Mouse (Mus musculus): ENCODE data around the gene Igtp. TPM values are rescaled to one million over a fixed set of nuclear protein-coding genes. Genes with fewer than 3 reads are reported as not detected.

Gene Igtp
- total RNA-seq, 2 experiments from 2014 or later: 3.5 to 3.7 TPM

DNA sequence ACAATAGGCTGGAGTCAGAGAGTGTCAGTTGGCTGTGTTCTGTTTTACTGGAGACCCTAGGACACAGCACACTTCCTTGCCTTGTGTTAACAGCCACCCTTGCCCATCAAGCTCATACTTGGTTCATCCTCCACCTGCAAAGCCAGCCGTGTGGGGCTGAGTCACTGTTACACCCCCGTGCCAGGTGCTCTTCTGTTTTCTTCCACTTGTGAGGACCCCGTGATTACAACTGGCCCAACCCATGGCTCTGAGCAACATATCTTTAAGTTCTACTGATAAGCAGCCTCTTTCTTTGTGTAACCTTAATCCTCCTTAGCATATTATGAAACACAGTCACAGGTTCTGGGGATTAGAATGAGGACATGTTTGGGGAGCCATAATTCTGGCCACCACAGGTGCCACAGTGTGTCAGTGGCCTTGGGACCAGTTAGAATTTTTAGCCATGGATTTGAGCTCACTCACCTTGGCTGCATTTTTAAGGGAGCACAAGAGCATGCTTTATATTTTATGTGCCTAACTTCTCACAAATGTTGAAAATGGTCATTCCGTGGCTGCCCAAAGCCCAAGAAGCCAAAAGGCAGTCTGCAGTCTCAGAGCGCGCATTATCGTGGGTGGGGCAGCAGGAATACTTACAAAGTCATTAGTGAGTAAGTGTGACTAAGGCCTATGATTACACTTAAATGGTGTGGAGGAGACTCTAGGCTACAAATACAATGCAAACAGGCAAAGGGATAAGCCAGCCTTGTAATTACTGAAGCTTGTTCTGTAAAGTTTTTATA, 50.0 kb downstream of the Igtp start:
- intact Hi-C loops (cut with DNase I; ENCODE audit: low total_unique reads): no loop called here
- no peak for DNase-seq

DNA sequence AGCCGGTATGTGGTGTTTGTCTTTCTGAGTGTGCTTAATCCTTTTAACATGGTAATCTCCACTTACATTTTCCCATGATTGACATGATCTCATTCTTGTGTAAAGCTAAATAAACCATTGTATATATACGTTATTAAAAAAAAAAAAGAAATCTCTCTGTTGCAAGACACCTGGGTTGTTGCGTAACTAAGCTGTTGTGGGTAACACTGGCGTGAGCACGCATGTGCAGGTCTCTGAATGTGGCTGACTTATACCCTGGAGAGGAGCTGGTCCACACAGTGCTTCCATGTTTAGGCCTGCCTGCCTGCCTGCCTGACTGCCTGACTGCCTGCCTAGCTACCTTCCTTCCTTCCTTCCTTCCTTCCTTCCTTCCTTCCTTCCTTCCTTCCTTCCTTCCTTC, 51.2 kb downstream of the Igtp start:
- no peak for DNase-seq
- intact Hi-C loops (cut with DNase I; ENCODE audit: low total_unique reads): no loop called here

DNA sequence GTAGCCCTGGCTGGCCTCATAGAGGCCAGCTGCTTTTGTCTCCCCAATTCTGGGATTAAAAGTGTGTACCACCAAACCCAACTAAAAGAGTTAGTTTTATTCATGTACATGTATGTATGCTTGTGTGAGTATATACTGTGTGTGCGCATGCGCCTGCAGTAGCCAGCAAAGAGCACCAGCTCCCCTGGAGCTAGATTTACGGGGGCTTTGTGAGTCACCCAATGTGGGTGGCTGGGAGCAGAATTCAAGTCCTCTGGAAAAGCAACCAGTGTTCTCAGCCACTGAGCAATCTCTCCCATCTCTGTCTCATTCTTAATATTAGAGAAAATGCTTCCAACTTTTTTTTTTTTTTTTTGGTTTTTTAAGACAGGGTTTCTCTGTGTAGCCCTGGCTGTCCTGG, 55.1 kb downstream of the Igtp start:
- intact Hi-C loops (cut with DNase I; ENCODE audit: low total_unique reads): no loop called here

More for the DNA sequence above, 55.1 kb downstream of the Igtp start:
- no peak for DNase-seq

Other genes with a start within 250 kb of the Igtp start
- 10 to 100 TPM; 61.9 to 74.6 TPM for gene Larp1, start 190.5 kb upstream of the Igtp start, total RNA-seq (2021)
- gene Gm12248, start 106.4 kb upstream of the Igtp start, total RNA-seq (2021): not detected
- gene Cnot8, start 95.4 kb upstream of the Igtp start, total RNA-seq (2021): 10 to 100 TPM; 31.3 to 32.1 TPM
- 10 to 100 TPM in 1 of 2 experiments, 1 to 10 TPM in 1; 9.5 to 10.8 TPM for gene Gemin5, start 31.0 kb upstream of the Igtp start, total RNA-seq (2021)
- gene Mrpl22, start 27.9 kb upstream of the Igtp start, total RNA-seq (2021): 10 to 100 TPM; 39.7 to 43.8 TPM
- gene Irgm2, start 62 bp downstream of the Igtp start, total RNA-seq (2021): 1 to 10 TPM; 4.8 to 5.5 TPM
- not detected for gene 4930438A08Rik, start 75.2 kb downstream of the Igtp start, total RNA-seq (2021)
- gene Zfp692, start 107.5 kb downstream of the Igtp start, total RNA-seq (2021): 1 to 10 TPM; 2.7 to 3.4 TPM
- gene Zfp672, start 130.8 kb downstream of the Igtp start, total RNA-seq (2021): 10 to 100 TPM; 43.0 to 45.1 TPM
- gene Sh3bp5l, start 131.2 kb downstream of the Igtp start, total RNA-seq (2021): 10 to 100 TPM; 22.9 to 26.2 TPM
- gene Lypd8, start 179.5 kb downstream of the Igtp start, total RNA-seq (2021): not detected
- not detected for gene 1810065E05Rik, start 221.6 kb downstream of the Igtp start, total RNA-seq (2021)
- gene Gm12253, start 233.0 kb downstream of the Igtp start, total RNA-seq (2021): not detected

Data from gastrocnemius, postnatal 14 days (tissue).